Mouse (Mus musculus) cerebellum, adult 11 months (tissue): ENCODE data around the gene Ttc39a.

ENCODE experiments used
- DNase-seq: peaks from one replicate; pipeline ENCODE4 v3.0.0; 2022

The Ttc39a gene

DNA sequence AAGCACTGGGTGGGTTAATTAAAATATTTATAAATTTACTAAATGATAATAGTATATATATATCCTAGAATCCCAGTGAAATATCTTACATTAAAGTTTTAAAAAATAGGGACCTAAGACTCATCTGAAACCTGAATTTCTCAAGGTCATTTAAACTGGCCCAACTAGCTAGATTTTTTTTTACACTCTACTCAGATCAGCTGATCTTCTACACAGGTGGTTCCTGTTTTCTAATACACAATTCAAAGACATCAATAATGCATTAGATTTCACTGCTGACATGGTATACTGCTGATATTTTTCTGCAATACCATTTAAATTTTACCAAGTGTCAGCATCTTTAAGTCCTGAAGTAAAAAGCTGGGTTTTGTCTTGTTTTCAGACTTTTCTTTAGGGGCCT, 57.5 kb downstream of the Ttc39a start:
- DNase-seq, result no peak

DNA sequence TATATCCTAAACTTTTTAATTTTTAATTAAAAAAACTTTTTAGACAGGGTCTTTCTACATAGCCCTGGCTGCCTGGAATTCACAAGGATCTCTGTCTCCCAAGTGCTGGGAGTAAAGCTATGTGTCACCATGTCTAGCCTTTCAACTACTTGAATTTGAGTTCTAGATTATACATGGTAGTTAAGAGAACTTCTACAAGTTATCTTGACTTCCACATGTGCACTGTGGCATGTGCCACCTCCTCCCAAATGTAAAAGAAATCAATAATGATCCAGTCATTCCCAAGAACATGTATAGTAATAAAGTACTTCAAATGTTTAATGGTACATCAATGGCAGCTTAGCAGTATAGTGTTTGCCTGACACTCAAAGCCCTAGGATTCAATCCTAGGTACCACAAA, 61.3 kb downstream of the Ttc39a start:
- DNase-seq, result no peak

DNA sequence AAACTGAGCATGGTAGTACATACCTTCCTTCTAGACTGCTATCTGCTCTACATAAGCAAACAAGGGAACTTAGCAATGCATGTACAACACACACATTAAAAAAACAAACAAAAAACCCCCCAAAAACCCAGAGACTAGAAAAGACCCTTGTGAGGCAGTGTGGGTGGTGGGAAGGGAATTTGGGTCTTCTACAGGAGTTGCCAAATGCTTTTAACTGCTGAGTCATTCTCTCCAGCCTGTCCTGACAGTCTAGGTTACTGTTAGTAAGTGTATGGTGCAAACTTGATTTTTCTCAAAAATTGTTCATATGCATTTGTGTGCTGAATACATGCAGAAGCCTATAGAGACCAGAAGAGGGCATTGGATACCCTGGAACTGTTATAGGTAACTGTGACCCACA, 65.2 kb downstream of the Ttc39a start:
- DNase-seq, result no peak

DNA sequence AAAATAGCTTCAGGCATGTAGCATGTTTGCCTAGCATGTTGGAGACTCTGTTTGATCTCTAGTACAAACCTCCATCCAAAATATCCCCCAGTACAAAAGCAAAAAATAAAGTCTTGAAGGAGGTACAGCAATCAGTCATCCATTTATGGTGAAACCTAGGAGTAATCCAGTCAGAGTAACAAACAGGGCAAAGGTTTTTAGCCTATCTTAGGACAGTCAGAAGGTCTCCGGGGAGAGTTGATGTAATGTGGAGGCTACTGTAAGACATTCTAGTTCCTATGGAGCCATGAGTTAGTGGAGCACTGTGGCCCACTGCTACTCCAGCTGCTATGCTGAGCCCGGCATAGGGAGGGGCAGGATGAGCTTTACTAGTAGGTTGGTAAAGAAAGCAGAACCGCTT, 66.1 kb downstream of the Ttc39a start:
- no peak for DNase-seq

DNA sequence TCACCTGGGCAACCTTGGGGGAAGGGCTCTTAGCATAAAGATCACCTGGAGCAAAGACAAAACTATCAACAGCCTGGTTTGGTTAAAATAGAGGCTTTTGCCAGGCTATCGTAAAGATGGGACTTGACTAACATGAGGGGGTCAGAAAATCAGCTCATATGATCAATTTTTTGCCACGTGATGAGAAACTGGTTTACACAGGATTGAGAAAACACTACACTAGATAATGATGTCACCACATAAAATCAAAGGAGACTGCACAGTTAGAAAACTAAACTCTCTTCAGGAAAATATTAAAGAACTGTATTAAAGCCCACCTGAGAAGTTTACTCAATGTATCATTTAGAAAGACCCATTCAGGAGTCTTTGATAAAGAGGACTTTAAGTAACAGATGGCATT, 68.7 kb downstream of the Ttc39a start:
- DNase-seq, result no peak

DNA sequence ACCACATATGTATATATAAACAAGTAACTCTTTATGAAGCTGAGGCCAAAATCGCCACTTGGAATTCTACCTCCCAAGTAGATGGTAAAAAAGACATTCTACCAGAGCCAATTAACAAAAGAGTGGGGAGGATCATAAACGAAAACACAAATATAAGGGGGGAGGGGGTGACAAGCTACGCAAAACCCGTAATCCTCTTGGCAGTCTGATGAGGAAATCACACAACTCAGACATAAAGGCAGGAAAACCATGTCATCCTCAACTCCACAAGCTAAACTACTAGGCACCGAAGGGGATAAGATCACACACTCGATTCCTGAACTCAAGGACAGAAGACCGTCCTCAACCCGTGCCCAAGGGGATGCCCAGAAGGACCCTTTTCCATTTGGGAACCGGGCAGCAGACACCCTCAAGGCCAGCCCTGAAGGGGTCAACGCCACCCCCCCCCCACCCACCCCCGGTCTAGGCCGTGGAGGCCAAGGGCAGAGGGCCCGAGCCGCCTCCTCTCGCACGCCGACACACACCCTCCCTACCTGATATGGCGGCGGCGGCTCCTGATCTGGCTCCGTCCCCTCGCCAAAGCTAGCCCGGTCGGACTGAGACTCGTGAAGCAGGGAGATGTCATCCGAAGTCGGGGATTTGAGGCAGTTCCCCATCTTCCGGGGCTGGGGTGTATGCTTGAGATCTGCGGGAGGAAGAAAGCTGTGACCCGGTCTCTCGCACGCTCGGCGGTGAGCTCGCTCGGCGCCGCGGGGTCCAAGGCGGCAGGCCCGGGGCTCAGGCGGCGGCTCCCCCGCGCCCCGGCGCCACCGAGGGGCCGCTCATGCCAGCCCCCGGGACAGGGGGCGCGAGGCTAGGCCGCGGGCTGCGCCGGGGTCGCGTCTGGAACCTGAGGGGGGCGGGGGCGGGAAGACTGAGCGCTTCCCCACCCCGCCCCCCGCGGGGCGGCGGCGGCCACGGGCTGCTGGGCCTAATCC, 69.4 kb downstream of the Ttc39a start:
- peak; percentile 47 for DNase-seq

DNA sequence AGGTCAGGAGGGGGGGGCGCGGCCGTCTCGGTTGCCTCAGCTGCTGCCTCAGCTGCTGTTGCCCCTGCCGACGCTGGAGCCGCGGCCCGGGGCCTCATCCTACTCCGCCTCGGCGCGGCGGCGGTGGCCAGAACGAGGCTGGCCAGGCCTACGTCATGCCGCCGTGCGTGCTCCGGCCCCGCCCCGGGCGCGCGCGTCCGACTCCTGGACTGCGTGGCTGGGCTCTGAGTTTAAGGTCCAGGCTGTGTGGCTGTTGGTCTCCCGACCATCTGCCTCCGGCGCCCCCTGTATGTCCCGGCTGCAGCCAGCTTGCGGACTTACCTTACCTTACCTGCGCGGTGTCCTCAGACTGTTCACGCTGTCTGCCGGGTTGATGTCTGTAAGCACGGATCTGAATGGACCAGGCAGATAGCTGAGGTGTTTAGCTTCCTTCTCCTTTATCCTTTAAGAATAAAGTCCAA, 70.2 kb downstream of the Ttc39a start:
- DNase-seq, result peak; percentile 89

DNA sequence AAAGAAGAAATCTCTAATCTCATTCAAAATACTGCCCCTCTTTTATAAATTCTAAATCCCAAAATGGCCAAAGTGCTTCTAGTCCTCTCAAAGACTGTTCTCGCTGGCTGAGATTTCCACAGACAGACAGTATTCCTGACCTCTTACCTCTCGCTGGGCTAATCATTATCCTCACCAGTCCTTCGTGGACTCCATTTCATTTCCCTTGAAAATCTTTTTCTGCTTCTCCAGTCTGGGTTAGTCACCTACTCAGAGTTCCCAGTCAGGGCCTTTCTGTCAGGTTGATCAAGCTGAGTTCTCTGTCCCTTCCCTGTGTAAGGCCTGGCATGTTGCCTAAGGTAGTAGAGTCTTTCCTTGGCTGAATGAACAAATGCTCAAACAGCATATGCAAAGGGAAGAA, 71.0 kb downstream of the Ttc39a start:
- DNase-seq, result no peak

DNA sequence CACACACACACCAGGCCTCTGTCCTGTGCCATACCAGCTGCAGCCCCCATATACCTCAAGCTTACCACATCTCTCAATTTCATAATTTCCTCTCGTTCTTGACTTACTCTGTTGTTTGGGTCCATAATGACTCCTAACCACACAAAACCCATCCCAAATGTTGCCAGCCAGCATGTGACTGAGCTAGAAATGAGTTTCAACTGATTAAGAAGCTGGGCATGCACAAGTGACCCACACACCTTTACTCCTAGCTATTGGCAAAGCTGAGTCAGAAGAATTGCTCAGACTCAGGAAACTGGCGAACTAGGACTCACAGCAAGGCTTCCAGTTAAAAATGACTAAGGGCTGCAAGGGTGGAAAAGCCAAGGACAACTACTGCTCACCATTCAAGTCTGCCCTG, 75.0 kb downstream of the Ttc39a start:
- DNase-seq, result no peak

DNA sequence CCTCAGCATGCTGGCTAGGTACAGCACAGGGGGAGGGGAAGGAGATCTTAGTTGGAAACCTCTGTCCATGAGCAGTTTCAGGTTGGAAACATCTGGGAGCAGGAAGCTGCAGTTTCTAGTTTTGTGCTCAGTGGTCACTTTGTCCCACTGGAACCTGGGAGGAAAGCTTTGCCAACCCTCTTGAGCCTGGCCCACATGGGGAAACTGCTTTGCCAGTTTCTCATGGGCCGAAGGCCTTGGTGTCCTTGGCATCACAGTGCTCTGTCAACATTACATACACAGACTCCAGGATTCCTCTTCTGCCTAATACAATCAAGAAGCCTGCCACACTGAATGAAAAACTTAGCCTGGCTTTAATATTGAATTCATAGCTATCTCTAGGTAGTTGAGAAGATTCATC, 76.3 kb downstream of the Ttc39a start:
- no peak for DNase-seq

DNA sequence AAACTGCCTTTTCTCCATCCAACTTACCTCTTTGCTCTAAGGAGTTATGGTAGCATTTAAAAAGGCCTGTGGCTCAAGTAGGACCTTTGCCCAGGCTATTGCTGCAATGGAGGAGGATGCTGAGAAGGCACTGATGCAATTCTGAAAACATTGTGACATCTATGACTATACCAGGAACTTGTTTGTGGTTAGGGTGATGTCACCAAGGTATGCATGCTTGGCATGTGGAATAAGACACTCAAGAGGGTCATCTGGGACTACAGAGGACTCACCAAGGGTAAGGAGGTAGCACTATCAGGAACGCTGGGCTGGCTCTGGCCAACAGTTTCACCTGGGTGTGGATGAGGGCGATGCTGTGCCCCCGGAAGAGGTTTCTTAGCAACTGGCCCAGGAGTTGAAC, 78.2 kb downstream of the Ttc39a start, which contains the start of gene Rnf11:
TSS of gene Rnf11 (minus strand) at position 108 of the 400 bp plus-strand sequence.
- no peak for DNase-seq

DNA sequence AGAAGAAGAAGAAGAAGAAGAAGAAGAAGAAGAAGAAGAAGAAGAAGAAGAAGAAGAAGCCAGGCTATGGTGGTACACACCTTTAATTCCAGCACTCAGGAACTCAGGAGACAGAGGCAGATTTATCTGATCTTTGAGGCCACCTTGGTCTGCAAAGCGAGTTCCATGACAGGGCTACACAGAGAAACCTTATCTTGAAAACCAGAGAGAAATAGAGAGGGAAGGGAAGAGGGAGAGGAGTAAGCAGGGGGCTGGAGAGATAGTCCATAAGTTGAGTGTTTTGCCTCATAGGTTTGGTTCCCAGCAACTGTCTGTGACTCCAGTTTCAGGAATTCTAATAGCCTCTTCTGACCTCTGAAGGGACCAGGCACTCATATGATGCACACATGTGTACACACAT, 82.4 kb downstream of the Ttc39a start:
- DNase-seq, result no peak

DNA sequence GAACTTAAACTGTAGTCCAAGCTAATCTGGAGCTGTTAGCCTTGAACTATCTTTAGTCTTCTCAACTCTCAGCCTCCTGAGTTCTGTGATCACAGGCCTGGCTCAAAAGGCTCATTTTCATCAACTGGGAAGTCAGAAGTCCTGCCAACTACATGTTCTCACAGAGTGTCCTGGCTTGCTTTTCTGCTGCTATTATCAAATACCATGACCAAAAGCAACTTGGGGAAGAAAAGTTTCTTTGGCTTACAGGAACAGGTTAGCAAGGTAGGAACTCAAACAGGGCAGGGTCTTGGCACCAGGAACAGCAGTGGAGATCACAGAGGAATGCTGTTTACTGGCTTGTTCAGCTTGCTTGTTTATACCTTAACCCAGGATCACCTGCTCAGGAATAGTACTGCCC, 87.2 kb downstream of the Ttc39a start:
- DNase-seq, result no peak
